Mouse (Mus musculus) gastrocnemius, postnatal 10 days (tissue): Measurements from ENCODE around the gene Ccdc36. TPM values are rescaled to one million over a fixed set of nuclear protein-coding genes. Genes with fewer than 3 reads are reported as not detected.

Experiments
- DNase-seq: peaks from one replicate; pipeline ENCODE4 v3.0.0; 2021; ENCODE audit warnings: mixed read lengths
- total RNA-seq, 2 experiments: library from RNA; stranded (reverse); gene quantifications; 2 replicates each; pipeline ENCODE4 v1.2.3; 2021

Ccdc36 gene
- total RNA-seq, 2 experiments from 2014 or later: 0.14 TPM

- DNase-seq: no peak
Measured at GRCm38 (mm10) chr9:108445125-108445524, 16.8 kb upstream of the Ccdc36 start.

GRCm38 (mm10) chr9:108441236-108441919 is 13.1 kb upstream of the Ccdc36 start:
- DNase-seq: no peak

- no peak for DNase-seq
Measured at GRCm38 (mm10) chr9:108440485-108440884, 12.2 kb upstream of the Ccdc36 start.

GRCm38 (mm10) chr9:108439176-108439575 is 10.9 kb upstream of the Ccdc36 start:
- no peak for DNase-seq

GRCm38 (mm10) chr9:108436182-108436581 is 7.9 kb upstream of the Ccdc36 start, which contains the start of gene BC048562:
Gene BC048562 (plus strand): TSS chr9:108436482.
- no peak for DNase-seq

- DNase-seq: peak; percentile 16
Measured at GRCm38 (mm10) chr9:108431431-108432067, 3.3 kb upstream of the Ccdc36 start.

- peak; percentile 38 for DNase-seq
Measured at GRCm38 (mm10) chr9:108412221-108412620, 16.1 kb downstream of the Ccdc36 start.

GRCm38 (mm10) chr9:108411381-108411942 is 16.8 kb downstream of the Ccdc36 start:
- DNase-seq: no peak

GRCm38 (mm10) chr9:108409535-108409934 is 18.7 kb downstream of the Ccdc36 start:
- no peak for DNase-seq

GRCm38 (mm10) chr9:108404451-108404850 is 23.8 kb downstream of the Ccdc36 start:
- no peak for DNase-seq

- DNase-seq: no peak
Measured at GRCm38 (mm10) chr9:108403081-108403480, 25.2 kb downstream of the Ccdc36 start.

GRCm38 (mm10) chr9:108401186-108401960 is 26.9 kb downstream of the Ccdc36 start:
- DNase-seq: peak; percentile 34

- no peak for DNase-seq
Measured at GRCm38 (mm10) chr9:108398324-108398723, 30.0 kb downstream of the Ccdc36 start.

GRCm38 (mm10) chr9:108395427-108395826 is 32.9 kb downstream of the Ccdc36 start:
- no peak for DNase-seq

GRCm38 (mm10) chr9:108394191-108394590 is 34.1 kb downstream of the Ccdc36 start:
- no peak for DNase-seq

GRCm38 (mm10) chr9:108392676-108393075 is 35.6 kb downstream of the Ccdc36 start, which contains the start of gene 1700102P08Rik:
Gene 1700102P08Rik (plus strand): TSS chr9:108392805.
- no peak for DNase-seq

GRCm38 (mm10) chr9:108389220-108389619 is 39.1 kb downstream of the Ccdc36 start:
- no peak for DNase-seq

GRCm38 (mm10) chr9:108388601-108389000 is 39.7 kb downstream of the Ccdc36 start:
- no peak for DNase-seq

- no peak for DNase-seq
Measured at GRCm38 (mm10) chr9:108386816-108387215, 41.5 kb downstream of the Ccdc36 start.

GRCm38 (mm10) chr9:108385006-108385405 is 43.3 kb downstream of the Ccdc36 start:
- DNase-seq: no peak

GRCm38 (mm10) chr9:108381382-108381781 is 46.9 kb downstream of the Ccdc36 start:
- no peak for DNase-seq

GRCm38 (mm10) chr9:108379294-108379693 is 49.0 kb downstream of the Ccdc36 start:
- no peak for DNase-seq

GRCm38 (mm10) chr9:108378736-108379135 is 49.5 kb downstream of the Ccdc36 start:
- DNase-seq: no peak
